Mouse (Mus musculus) hindbrain, postnatal 0 days (tissue): ENCODE results near the gene Stard3. TPM values are rescaled to one million over a fixed set of nuclear protein-coding genes. Genes with fewer than 3 reads are reported as not detected.

ENCODE experiments used
- ATAC-seq: fragments of 200-750 bp; cut with Nextera tagmentation; 2 replicates; pipeline ENCODE4 v1.8.0; 2017; ENCODE audit warnings: mild to moderate bottlenecking, moderate TSS enrichment, moderate library complexity
- DNase-seq: peaks from one replicate; pipeline ENCODE4 v3.0.0-alpha.2; 2015; ENCODE audit warnings: low spot score
- H3K27ac ChIP-seq: fragments of 300-500 bp; sonication (generic); 2 replicates; pipeline ENCODE4 v1.5.1; 2014; ENCODE audit warnings: mild to moderate bottlenecking
- H3K27me3 ChIP-seq: fragments of 300-500 bp; sonication (generic); 2 replicates; pipeline ENCODE4 v1.6.1; 2014; ENCODE audit warnings: low read length, mixed read lengths; ENCODE audit not compliant: insufficient read depth
- H3K36me3 ChIP-seq: fragments of 300-500 bp; sonication (generic); 2 replicates; pipeline ENCODE4 v1.6.1; 2014; ENCODE audit warnings: low read length, mixed read lengths; ENCODE audit not compliant: insufficient read depth
- H3K4me1 ChIP-seq: fragments of 300-500 bp; sonication (generic); 2 replicates; pipeline ENCODE4 v1.6.1; 2014; ENCODE audit warnings: antibody characterized with exemption, low read length, mixed read lengths; ENCODE audit not compliant: insufficient read depth
- H3K4me2 ChIP-seq: fragments of 300-500 bp; sonication (generic); 2 replicates; pipeline ENCODE4 v1.6.1; 2014; ENCODE audit warnings: low read depth, mild to moderate bottlenecking, low read length, moderate library complexity, mixed read lengths
- H3K4me3 ChIP-seq: fragments of 300-500 bp; sonication (generic); 2 replicates; pipeline ENCODE4 v1.5.1; 2014; ENCODE audit warnings: low read length
- H3K9ac ChIP-seq: fragments of 300-500 bp; sonication (generic); replicated peaks from 2 replicates; pipeline ENCODE4 v1.6.1; 2014; ENCODE audit warnings: mild to moderate bottlenecking, low read length, moderate library complexity, mixed read lengths
- H3K9me3 ChIP-seq: fragments of 300-500 bp; sonication (generic); 2 replicates; pipeline ENCODE4 v1.6.1; 2016; ENCODE audit warnings: low read length, mixed read lengths
- CTCF ChIP-seq: IDR thresholded peaks from 2 replicates; pipeline ENCODE4 v1.5.1; 2016; ENCODE audit warnings: antibody characterized with exemption, control low read depth, low read depth
- WGBS: fragments of 180-500 bp; shearing (Covaris S2); extraction: QIAGEN DNeasy Blood & Tissue Kit; methylation state at CpG from one replicate; pipeline ENCODE4 v1.1.7; 2014; 5-methylcytosine and 5-hydroxymethylcytosine counted together
- polyA plus RNA-seq: library from polyadenylated mRNA; unstranded; fragments of >200 nt; fragmentation: Nextera tagmentation; extraction: Ambion mirVana; gene quantifications from 2 replicates; pipeline ENCODE4 v1.2.1, GENCODE M21; 2015
- total RNA-seq: library from RNA; depleted of rRNA; stranded (reverse); fragments of >200 nt; gene quantifications from 2 replicates; pipeline ENCODE4 v1.2.3, GENCODE M21; 2014

Stard3 gene
- total and polyA plus RNA-seq, 2 experiments from 2014 or later = 28.4 to 52.4 TPM

DNA sequence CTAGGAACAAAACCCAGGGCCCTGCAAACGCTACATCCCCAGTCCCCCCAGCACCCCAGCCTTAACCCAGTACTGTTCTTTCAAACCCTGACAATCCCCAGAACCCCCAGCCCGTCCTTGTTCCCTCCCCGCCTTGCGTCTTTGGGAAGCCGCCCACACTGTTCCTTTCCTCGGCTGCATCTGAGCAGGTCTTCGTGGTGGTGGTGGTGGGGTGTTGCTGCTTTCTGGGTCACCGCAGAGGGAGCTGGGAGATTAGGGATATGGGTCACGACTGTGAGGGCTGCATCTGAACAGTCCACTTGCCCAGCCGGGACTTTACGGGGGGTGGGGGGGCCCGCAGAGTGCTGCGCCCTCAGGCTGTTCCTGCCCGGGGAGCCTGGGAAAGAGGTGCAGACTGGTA is 3.7 kb upstream of the Stard3 start:
- DNase-seq = no peak
- Histone ChIP-seq H3K4me2 (no peak overlapping the region), H3K4me1 (peaks cover 6% of the 10 kb centered on the region), H3K36me3 (no peaks in the 10 kb centered on the region), H3K27ac (no peak overlapping the region), H3K27me3 (peaks cover 19% of the 10 kb centered on the region), H3K4me3 (no peak overlapping the region), H3K9me3 (no peaks in the 10 kb centered on the region), H3K9ac (no peak overlapping the region)
- 68% methylated on average over 14 of the region's 14 CpGs for WGBS
- no peak for TF ChIP-seq CTCF
- no peak for ATAC-seq

DNA sequence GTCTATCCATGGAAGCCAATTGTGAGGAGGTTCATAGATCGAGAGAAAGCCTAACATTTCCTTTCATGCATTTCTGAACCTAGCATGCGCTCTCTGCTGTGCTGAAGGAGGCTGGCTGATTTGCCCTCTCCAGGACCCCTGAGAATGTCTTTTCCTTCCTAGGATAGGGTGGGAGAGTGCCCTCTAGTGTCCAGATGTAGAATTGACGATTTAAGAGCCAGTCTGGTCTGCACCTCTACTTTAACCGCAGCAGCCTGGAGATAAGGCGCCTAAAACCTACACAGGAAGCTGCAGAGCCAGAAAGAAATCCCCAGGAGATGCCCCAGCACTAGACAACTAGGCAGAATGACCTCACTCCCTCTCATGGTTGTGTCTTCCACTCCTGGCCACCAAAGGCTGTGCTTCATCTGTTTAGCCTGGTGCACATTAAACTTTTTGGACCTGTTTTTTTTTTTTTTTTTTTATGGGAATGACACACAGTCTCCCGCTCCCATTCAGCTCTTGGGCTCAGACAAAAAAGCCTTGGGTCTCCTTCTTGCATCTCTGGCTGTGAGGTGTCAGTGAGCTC is 2.4 kb upstream of the Stard3 start:
- H3K27me3 ChIP-seq = peaks cover 8% of the 10 kb centered on the region; the same call in 1 of the 2 replicates
- no peak overlapping the region for H3K9ac ChIP-seq
- H3K4me2 ChIP-seq = no peak overlapping the region
- no peaks in the 10 kb centered on the region for H3K9me3 ChIP-seq
- DNase-seq (peak; percentile 88), ATAC-seq (no peak)
- H3K4me1 ChIP-seq = peaks cover 7% of the 10 kb centered on the region
- WGBS = 15% methylated on average over 6 of the region's 6 CpGs
- no peak overlapping the region for H3K4me3 ChIP-seq
- H3K36me3 ChIP-seq = no peaks in the 10 kb centered on the region
- TF ChIP-seq CTCF = peak; percentile 84
- H3K27ac ChIP-seq = no peak overlapping the region

- whole genome bisulfite sequencing = 77% methylated on average over 7 of the region's 7 CpGs
- H3K9me3 ChIP-seq = no peaks in the 10 kb centered on the region
- H3K27ac ChIP-seq = no peak overlapping the region
- H3K27me3 ChIP-seq = 0 out of 2 replicates have a peak, but pooled peaks cover 5% of the 10 kb centered on the region
- H3K4me2 ChIP-seq = no peak overlapping the region
- no peak for DNase-seq
- no peak for TF ChIP-seq CTCF
- no peak overlapping the region for H3K9ac ChIP-seq
- no peak overlapping the region for H3K4me3 ChIP-seq
- no peaks in the 10 kb centered on the region for H3K36me3 ChIP-seq
- peaks cover 7% of the 10 kb centered on the region for H3K4me1 ChIP-seq
- no peak for ATAC-seq
Measured at GRCm38 (mm10) chr11:98356625-98357394, 1.4 kb upstream of the Stard3 start.

DNA sequence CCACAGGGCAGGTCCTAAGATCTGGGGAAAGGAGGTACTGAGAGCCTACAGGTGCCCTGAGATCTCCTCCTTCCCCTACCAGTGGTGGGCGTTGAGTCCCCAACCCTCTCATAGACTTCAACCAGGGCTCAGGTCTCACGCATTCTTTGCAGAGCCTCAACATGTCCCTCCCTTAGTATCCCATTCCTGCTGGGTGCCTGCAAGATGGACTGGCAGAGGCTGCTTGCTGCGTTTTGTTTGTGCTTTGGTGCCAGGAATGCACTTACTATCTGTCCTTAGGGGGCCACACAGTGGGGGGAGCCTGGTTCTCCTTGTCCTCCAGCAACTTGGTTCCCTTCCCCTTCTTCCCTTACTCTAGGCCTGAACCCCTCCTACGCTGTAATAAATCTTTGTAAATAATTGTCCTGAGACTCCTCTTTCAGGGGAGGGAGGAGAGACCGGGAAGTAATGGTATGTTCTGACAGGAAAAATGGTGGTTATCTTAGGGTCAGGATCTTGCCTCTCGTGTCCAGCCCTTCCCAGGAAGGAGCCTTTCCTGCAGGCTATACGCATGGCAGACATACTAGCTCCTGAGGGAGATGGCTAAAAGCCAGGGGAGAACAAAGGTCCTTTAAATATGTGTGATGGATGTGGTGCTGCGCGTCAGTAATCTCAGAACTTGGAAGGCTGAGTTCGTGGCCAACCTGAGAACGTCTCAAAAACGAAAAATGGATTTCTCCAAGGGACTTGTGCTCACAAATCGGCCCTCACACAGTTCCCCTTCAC is 590 bp upstream of the Stard3 start:
- Histone ChIP-seq H3K4me1 (peaks cover 7% of the 10 kb centered on the region), H3K9me3 (no peaks in the 10 kb centered on the region), H3K9ac (0 out of 2 replicates have a peak overlapping the region, but pooled peaks have one; percentile 18), H3K27ac (peak overlapping the region; percentile 91), H3K4me2 (peak overlapping the region; percentile 86), H3K27me3 (0 out of 2 replicates have a peak, but pooled peaks cover 5% of the 10 kb centered on the region), H3K4me3 (peak overlapping the region; percentile 71), H3K36me3 (no peaks in the 10 kb centered on the region)
- 12% methylated on average over 13 of the region's 13 CpGs for WGBS
- no peak for DNase-seq
- TF ChIP-seq CTCF = no peak
- ATAC-seq = no peak

DNA sequence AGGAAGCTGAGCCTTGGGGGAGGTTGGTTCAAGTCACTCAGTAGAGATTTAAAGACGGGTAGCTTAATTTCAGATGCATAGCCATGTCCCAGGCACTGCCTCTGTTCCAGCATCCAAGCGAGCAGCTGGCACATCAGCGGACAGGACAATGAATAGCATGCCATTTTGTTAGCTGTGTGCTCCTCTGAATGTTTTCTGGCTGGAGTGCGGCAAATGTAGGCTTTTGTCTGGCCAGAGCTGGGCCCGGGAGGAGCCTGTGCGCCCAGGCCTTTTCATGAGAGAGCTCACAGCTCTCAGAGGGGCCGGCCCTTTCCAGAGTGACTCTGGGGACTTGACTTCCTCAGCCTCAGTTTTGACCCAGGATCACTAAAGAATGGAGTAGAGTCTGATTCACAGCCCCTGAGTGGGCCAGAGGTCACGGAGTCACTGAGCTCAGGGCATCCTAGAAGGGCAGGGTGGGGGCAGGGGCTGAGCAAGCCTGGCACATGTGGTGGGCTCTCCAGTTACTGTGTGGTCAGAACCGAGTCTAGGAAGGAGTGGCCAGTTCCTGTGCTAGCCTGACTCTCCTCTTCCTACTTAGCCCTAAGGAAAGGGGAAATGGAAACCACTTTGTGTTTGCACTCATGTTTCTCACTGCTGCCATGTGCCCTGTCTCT is 2.8 kb downstream of the Stard3 start:
- H3K4me2 ChIP-seq = no peak overlapping the region
- peak overlapping the region; percentile 64 for H3K27ac ChIP-seq
- ATAC-seq (peak; percentile 41), DNase-seq (peak; percentile 47)
- peaks cover 7% of the 10 kb centered on the region for H3K4me1 ChIP-seq
- peak overlapping the region; percentile 33; the same call in 1 of the 2 replicates for H3K9ac ChIP-seq
- no peaks in the 10 kb centered on the region for H3K27me3 ChIP-seq
- 22% methylated on average over 9 of the region's 9 CpGs for WGBS
- TF ChIP-seq CTCF = no peak
- H3K9me3 ChIP-seq = no peaks in the 10 kb centered on the region
- H3K4me3 ChIP-seq = no peak overlapping the region
- H3K36me3 ChIP-seq = no peaks in the 10 kb centered on the region

DNA sequence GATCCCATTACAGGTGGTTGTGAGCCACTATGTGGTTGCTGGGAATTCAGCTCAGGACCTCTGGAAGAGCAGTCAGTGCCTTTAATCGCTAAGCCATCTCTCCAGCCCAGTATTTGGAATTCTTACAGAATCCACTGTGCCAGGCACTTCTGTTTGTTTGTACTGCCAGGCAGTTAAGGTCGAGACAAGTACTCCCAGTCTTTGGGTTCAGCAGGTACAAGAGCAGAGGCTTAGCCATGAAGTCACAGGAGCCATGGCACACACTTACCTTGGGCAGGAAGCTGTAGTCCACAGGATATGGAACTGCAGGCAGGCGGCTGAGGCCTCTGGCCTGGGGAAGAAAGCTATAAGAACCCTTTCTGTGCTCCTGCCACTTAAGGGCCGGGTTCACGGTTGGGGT is 5.6 kb downstream of the Stard3 start:
- Histone ChIP-seq H3K9ac (no peak overlapping the region), H3K4me3 (no peak overlapping the region)
- TF ChIP-seq CTCF = no peak

More for the DNA sequence above, 5.6 kb downstream of the Stard3 start:
- DNase-seq (no peak), ATAC-seq (no peak)
- Histone ChIP-seq H3K4me2 (no peak overlapping the region), H3K9me3 (no peaks in the 10 kb centered on the region), H3K27me3 (no peaks in the 10 kb centered on the region), H3K27ac (no peak overlapping the region), H3K36me3 (no peaks in the 10 kb centered on the region), H3K4me1 (peaks cover 7% of the 10 kb centered on the region)
- 84% methylated on average over 5 of the region's 5 CpGs for WGBS
